In the genomic region with DNA sequence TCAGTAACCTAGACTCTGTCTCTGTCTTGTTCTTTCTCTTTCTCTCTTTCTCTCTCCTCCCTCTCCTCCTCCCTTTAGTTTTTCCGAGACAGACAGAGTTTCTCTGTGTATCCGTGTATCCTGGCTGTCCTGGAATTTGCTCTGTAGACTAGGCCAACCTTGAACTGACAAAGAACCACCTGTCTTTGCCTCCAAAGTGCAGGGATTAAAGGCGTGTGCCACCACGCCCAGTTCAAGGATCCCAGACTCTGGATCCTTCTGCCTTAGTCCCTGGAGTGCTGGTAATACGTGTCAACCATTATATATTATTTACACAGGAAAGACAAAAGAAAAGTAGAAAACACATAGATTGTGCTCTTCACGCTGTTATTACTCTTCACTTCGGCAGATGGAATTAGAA, we compare ENCODE assay signal across 16 mouse cellular contexts.
"Had no signal": no experiment of that assay in that cellular context is flagged by ENCODE, and none has a peak within 500 bp of the region (broad histone marks: within the 10 kb centered on the region; RNA-seq: fewer than 3 reads in every experiment).

No protein-coding gene starts in this region.

- H3K4me2 ChIP-seq: limb, embryonic 12.5 days; limb, embryonic 15.5 days; liver, embryonic 11.5 days; lung, embryonic 14.5 days; midbrain, embryonic 13.5 days had no signal

- H3K4me3 ChIP-seq: limb, embryonic 12.5 days; limb, embryonic 15.5 days; midbrain, embryonic 13.5 days had no signal

- DNase-seq: kidney, postnatal 14 days; kidney, postnatal 4 days; left cerebral cortex, postnatal 4 days; liver, postnatal 0 days; lung, embryonic 14.5 days; thymus, adult 2 months; thymus, postnatal 14 days; thymus, postnatal 4 days had no signal

- H3K9me3 ChIP-seq: limb, embryonic 12.5 days; limb, embryonic 15.5 days; midbrain, embryonic 13.5 days had no signal

- H3K36me3 ChIP-seq: limb, embryonic 12.5 days; limb, embryonic 15.5 days; midbrain, embryonic 13.5 days had no signal

- H3K27me3 ChIP-seq: limb, embryonic 12.5 days; limb, embryonic 15.5 days; midbrain, embryonic 13.5 days had no signal

- H3K27ac ChIP-seq: limb, embryonic 12.5 days; limb, embryonic 15.5 days; liver, embryonic 14.5 days; macrophage; midbrain, embryonic 13.5 days; stomach, postnatal 0 days had no signal

- H3K4me1 ChIP-seq: limb, embryonic 12.5 days; limb, embryonic 15.5 days; midbrain, embryonic 13.5 days had no signal

- H3K9ac ChIP-seq: limb, embryonic 12.5 days; limb, embryonic 15.5 days; liver, embryonic 14.5 days; liver, postnatal 0 days; lung, embryonic 14.5 days; midbrain, embryonic 13.5 days had no signal

- ATAC-seq: liver, postnatal 0 days; lung, postnatal 0 days; midbrain, embryonic 13.5 days had no signal
